Mouse (Mus musculus) bone marrow, adult 2 months (tissue): ENCODE measurements around the gene Olfr1188.

Experiments
- CTCF ChIP-seq: fragments of 200-500 bp; IDR thresholded peaks from 2 replicates; pipeline ENCODE4 v1.5.1; 2011; ENCODE audit warnings: low read length, control low read depth; ENCODE audit not compliant: control insufficient read depth, insufficient read depth
- POLR2A ChIP-seq: fragments of 200-500 bp; IDR thresholded peaks from 2 replicates; pipeline ENCODE4 v1.6.1; 2011; ENCODE audit warnings: low read depth, mild to moderate bottlenecking, control low read depth, low read length, borderline replicate concordance; ENCODE audit not compliant: control insufficient read depth

DNA sequence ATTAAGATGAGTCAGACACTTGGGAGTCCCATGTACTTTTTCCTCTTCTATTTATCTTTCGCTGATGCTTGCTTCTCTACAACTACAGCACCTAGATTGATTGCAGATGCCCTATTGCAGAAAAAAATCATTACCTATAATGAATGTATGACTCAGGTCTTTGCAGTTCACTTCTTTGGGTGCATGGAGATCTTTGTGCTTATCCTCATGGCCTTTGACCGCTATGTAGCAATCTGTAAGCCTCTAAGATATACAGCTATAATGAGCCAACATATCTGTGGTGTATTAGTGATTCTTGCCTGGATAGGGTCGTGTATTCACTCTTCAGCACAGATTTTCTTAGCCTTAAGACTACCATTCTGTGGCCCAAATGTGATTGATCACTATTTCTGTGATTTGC lies 31.0 kb upstream of the Olfr1188 start:
- TF ChIP-seq CTCF (no peak), POLR2A (no peak)
